In genomic region chr3:27736180-27736579, GRCm38 (mm10) we compare ENCODE assay signal across 10 mouse cellular contexts. TPM values are rescaled to one million over a fixed set of nuclear protein-coding genes. Genes with fewer than 3 reads are reported as not detected.
A peak's percentile ranks its signal among the peaks of the same experiment; 100 is the strongest.
DNase-seq lines count a peak whose midpoint lies in the region; ATAC-seq and TF ChIP-seq lines count a peak whose summit lies in the region.
"Had no signal": no experiment of that assay in that cellular context is flagged by ENCODE, and none has a peak within 500 bp of the region (broad histone marks: within the 10 kb centered on the region; RNA-seq: fewer than 3 reads in every experiment).

No protein-coding gene starts in this region.

- H3K27me3 ChIP-seq in intestine, embryonic 15.5 days (replicated peaks), result no peaks in the 10 kb centered on the region
- no peaks in the 10 kb centered on the region for H3K27me3 ChIP-seq in intestine, postnatal 0 days (replicated peaks; ENCODE audit: control insufficient read depth, insufficient read depth, low read length)
- no peaks in the 10 kb centered on the region for H3K27me3 ChIP-seq in forebrain, embryonic 13.5 days
- H3K27me3 ChIP-seq in midbrain, embryonic 14.5 days (ENCODE audit: control insufficient read depth, insufficient read depth, low read length), result no peaks in the 10 kb centered on the region

- TF ChIP-seq CTCF in intestine, postnatal 0 days (IDR thresholded peaks at IDR 0.05; ENCODE audit: low read depth), result no peak
- TF ChIP-seq CTCF in brain, embryonic 14.5 days (IDR thresholded peaks at IDR 0.05; ENCODE audit: borderline replicate concordance, extremely low read depth, insufficient read depth, insufficient read length), result no peak

- intact Hi-C loops in gastrocnemius, postnatal 36 days (cut with DNase I), result no loop called here

- 37% methylated on average over 9 of the region's 9 CpGs for WGBS in intestine, embryonic 15.5 days
- 48% methylated on average over 9 of the region's 9 CpGs for WGBS in intestine, postnatal 0 days
- WGBS in forebrain, embryonic 13.5 days, result 11% methylated on average over 9 of the region's 9 CpGs
- 13% methylated on average over 9 of the region's 9 CpGs for WGBS in midbrain, embryonic 14.5 days

- H3K4me2 ChIP-seq in intestine, embryonic 15.5 days (replicated peaks), result no peak overlapping the region
- no peak overlapping the region for H3K4me2 ChIP-seq in intestine, postnatal 0 days (replicated peaks; ENCODE audit: low read depth)
- H3K4me2 ChIP-seq in forebrain, embryonic 13.5 days, result peak overlapping the region; percentile 29
- peak overlapping the region; percentile 32 for H3K4me2 ChIP-seq in midbrain, embryonic 14.5 days (ENCODE audit: low read length)
- H3K4me2 ChIP-seq: liver, embryonic 11.5 days had no signal

- H3K36me3 ChIP-seq in intestine, embryonic 15.5 days, result no peaks in the 10 kb centered on the region
- H3K36me3 ChIP-seq in intestine, postnatal 0 days (ENCODE audit: control insufficient read depth, insufficient read depth), result no peaks in the 10 kb centered on the region
- no peaks in the 10 kb centered on the region for H3K36me3 ChIP-seq in forebrain, embryonic 13.5 days (ENCODE audit: poor library complexity, severe bottlenecking)
- H3K36me3 ChIP-seq in midbrain, embryonic 14.5 days (ENCODE audit: control insufficient read depth, insufficient read depth, low read length), result no peaks in the 10 kb centered on the region

- TF ChIP-seq POLR2A in brain, embryonic 14.5 days (IDR thresholded peaks at IDR 0.05; ENCODE audit: borderline replicate concordance, extremely low read depth, insufficient read depth, insufficient read length, poor library complexity, severe bottlenecking), result no peak

- no peaks in the 10 kb centered on the region for H3K4me1 ChIP-seq in intestine, embryonic 15.5 days (replicated peaks)
- no peaks in the 10 kb centered on the region for H3K4me1 ChIP-seq in intestine, postnatal 0 days (replicated peaks; ENCODE audit: control insufficient read depth, insufficient read depth, low read length)
- peaks cover 2% of the 10 kb centered on the region; the same call in 1 of the 2 replicates for H3K4me1 ChIP-seq in forebrain, embryonic 13.5 days
- no peaks in the 10 kb centered on the region for H3K4me1 ChIP-seq in midbrain, embryonic 14.5 days (ENCODE audit: control insufficient read depth, insufficient read depth, low read length)

- ATAC-seq in intestine, embryonic 15.5 days, result peak; percentile 17; the same call in 1 of the 2 replicates
- ATAC-seq in intestine, postnatal 0 days, result no peak
- ATAC-seq in forebrain, embryonic 13.5 days, result peak; percentile 70; the same call in 1 of the 2 replicates
- ATAC-seq in midbrain, embryonic 14.5 days (ENCODE audit: low FRiP score, low TSS enrichment), result no peak

- H3K4me3 ChIP-seq in intestine, embryonic 15.5 days (replicated peaks), result no peak overlapping the region
- H3K4me3 ChIP-seq in intestine, postnatal 0 days (ENCODE audit: low read depth, low read length), result no peak overlapping the region
- H3K4me3 ChIP-seq in forebrain, embryonic 13.5 days, result no peak overlapping the region
- no peak overlapping the region for H3K4me3 ChIP-seq in midbrain, embryonic 14.5 days (replicated peaks; ENCODE audit: low read depth, low read length)

- no peaks in the 10 kb centered on the region for H3K9me3 ChIP-seq in intestine, embryonic 15.5 days
- no peaks in the 10 kb centered on the region for H3K9me3 ChIP-seq in intestine, postnatal 0 days (ENCODE audit: control insufficient read depth)
- H3K9me3 ChIP-seq in forebrain, embryonic 13.5 days (replicated peaks), result no peaks in the 10 kb centered on the region
- H3K9me3 ChIP-seq in midbrain, embryonic 14.5 days (ENCODE audit: control insufficient read depth, low read length), result no peaks in the 10 kb centered on the region

- no peak overlapping the region for H3K27ac ChIP-seq in intestine, embryonic 15.5 days
- no peak overlapping the region for H3K27ac ChIP-seq in intestine, postnatal 0 days (ENCODE audit: low read depth, low read length)
- no peak overlapping the region for H3K27ac ChIP-seq in forebrain, embryonic 13.5 days
- H3K27ac ChIP-seq in midbrain, embryonic 14.5 days (replicated peaks; ENCODE audit: low read depth, low read length), result no peak overlapping the region

- no peak overlapping the region for H3K9ac ChIP-seq in intestine, embryonic 15.5 days
- no peak overlapping the region for H3K9ac ChIP-seq in intestine, postnatal 0 days (ENCODE audit: low read depth, low read length)
- no peak overlapping the region for H3K9ac ChIP-seq in forebrain, embryonic 13.5 days
- no peak overlapping the region for H3K9ac ChIP-seq in midbrain, embryonic 14.5 days (replicated peaks; ENCODE audit: low read length)

- DNase-seq in brain, embryonic 14.5 days (ENCODE audit: low read depth), result peak; percentile 73
- peak; percentile 62 for DNase-seq in midbrain, embryonic 14.5 days
- no peak for DNase-seq in cerebellum, adult 11 months
- DNase-seq in cerebellum, adult 9-10 months, result no peak
- DNase-seq in gastrocnemius, postnatal 36 days, result no peak
- DNase-seq: adrenal gland, postnatal 25 days had no signal

RNA-seq across cellular contexts. Expression of gene Fndc3b, which starts 25.1 kb away (rescaled TPM):
- 20.1 and 21.7 TPM in 2 replicates for polyA plus RNA-seq in intestine, embryonic 15.5 days (2015; fragmentation: Nextera tagmentation; extraction: Ambion mirVana)
- polyA plus RNA-seq in intestine, postnatal 0 days (2015; fragmentation: Nextera tagmentation; extraction: Ambion mirVana), result 13.3 and 14.9 TPM in 2 replicates
- polyA plus RNA-seq in brain, embryonic 14.5 days (2012; rRNA removed), result 6.8 and 10.9 TPM in 2 replicates
- 5.6 and 6.6 TPM in 2 replicates for polyA plus RNA-seq in forebrain, embryonic 13.5 days (2015; fragmentation: Nextera tagmentation; extraction: Ambion mirVana)
- 6.7 and 8.1 TPM in 2 replicates for polyA plus RNA-seq in midbrain, embryonic 14.5 days (2014; fragmentation: Nextera tagmentation; extraction: Ambion mirVana)
- total RNA-seq in gastrocnemius, postnatal 36 days (2021), result 10 to 100 TPM; 17.1 to 22.2 TPM

Comparison
In these comparisons a context has a peak if more than half of its experiments do, and no peak if none do; other contexts are left out.
1. ATAC-seq: peak in intestine, embryonic 15.5 days (single experiment) and forebrain, embryonic 13.5 days (single experiment); none in intestine, postnatal 0 days (single experiment) and midbrain, embryonic 14.5 days (single experiment).
2. H3K4me2 ChIP-seq: peak in forebrain, embryonic 13.5 days (single experiment) and midbrain, embryonic 14.5 days (single experiment); none in intestine, embryonic 15.5 days (single experiment) and intestine, postnatal 0 days (single experiment).
3. DNase-seq: peak in brain, embryonic 14.5 days (single experiment) and midbrain, embryonic 14.5 days (single experiment); none in cerebellum, adult 11 months (single experiment), cerebellum, adult 9-10 months (single experiment) and gastrocnemius, postnatal 36 days (0 of 2).